ENCODE assay signal across 8 mouse cellular contexts in genomic region chr8:84147324-84147766, GRCm38 (mm10). TPM values are rescaled to one million over a fixed set of nuclear protein-coding genes. Genes with fewer than 3 reads are reported as not detected.
DNase-seq lines count a peak whose midpoint lies in the region; ATAC-seq and TF ChIP-seq lines count a peak whose summit lies in the region.

No protein-coding gene starts in this region.

- TF ChIP-seq EP300 in ES-Bruce4 (IDR thresholded peaks at IDR 0.05; ENCODE audit: insufficient read depth, low read depth, low read length) = peak; percentile 80

- peak overlapping the region; percentile 77 for H3K4me3 ChIP-seq in ES-Bruce4 (ENCODE audit: low read depth, low read length)
- peak overlapping the region; percentile 74 for H3K4me3 ChIP-seq in forebrain, embryonic 12.5 days (replicated peaks)
- H3K4me3 ChIP-seq in megakaryocyte, embryonic 14.5 days (replicated peaks) = peak overlapping the region; percentile 94

- H3K27ac ChIP-seq in ES-Bruce4 (ENCODE audit: insufficient read depth, low read length) = peak overlapping the region; percentile 52
- no peak overlapping the region for H3K27ac ChIP-seq in forebrain, embryonic 12.5 days

- TF ChIP-seq POLR2A in ES-Bruce4 (IDR thresholded peaks at IDR 0.05; ENCODE audit: insufficient read depth, low read length) = no peak

- no peak for TF ChIP-seq CTCF in ES-Bruce4 (IDR thresholded peaks at IDR 0.05; ENCODE audit: low read depth, low read length)

- peaks cover 7% of the 10 kb centered on the region for H3K4me1 ChIP-seq in ES-Bruce4 (ENCODE audit: control insufficient read depth, insufficient read depth, low read length)
- H3K4me1 ChIP-seq in forebrain, embryonic 12.5 days = peaks cover 24% of the 10 kb centered on the region
- H3K4me1 ChIP-seq in megakaryocyte, embryonic 14.5 days = peaks cover 53% of the 10 kb centered on the region

- peak; percentile 28 to 35 for DNase-seq in adrenal gland, adult 18-20 months (ENCODE audit: low spot score in 2 of 2)
- DNase-seq in adrenal gland, adult 2 months = no peak
- DNase-seq in kidney, postnatal 4 days = peak; percentile 50 to 69
- DNase-seq in retina, embryonic 14.5 days (ENCODE audit: low spot score) = no peak
- DNase-seq in layer of hippocampus, adult 9-11 months = no peak

- peak overlapping the region; percentile 70 for H3K9ac ChIP-seq in ES-Bruce4 (ENCODE audit: low read depth, poor library complexity, severe bottlenecking)
- H3K9ac ChIP-seq in forebrain, embryonic 12.5 days = peak overlapping the region; percentile 74

- no peaks in the 10 kb centered on the region for H3K27me3 ChIP-seq in ES-Bruce4 (ENCODE audit: control insufficient read depth, insufficient read depth, low read length, poor library complexity, severe bottlenecking)
- no peaks in the 10 kb centered on the region; the same call in 1 of the 2 replicates for H3K27me3 ChIP-seq in forebrain, embryonic 12.5 days
- no peaks in the 10 kb centered on the region for H3K27me3 ChIP-seq in megakaryocyte, embryonic 14.5 days (replicated peaks)

- ATAC-seq in forebrain, embryonic 12.5 days (ENCODE audit: low FRiP score) = peak; percentile 76

- WGBS in forebrain, embryonic 12.5 days = 4% methylated on average over 14 of the region's 14 CpGs

- H3K4me2 ChIP-seq in forebrain, embryonic 12.5 days = peak overlapping the region; percentile 91

- no peaks in the 10 kb centered on the region for H3K9me3 ChIP-seq in ES-Bruce4 (replicated peaks; ENCODE audit: control insufficient read depth, insufficient read depth, low read length, poor library complexity, severe bottlenecking)
- no peaks in the 10 kb centered on the region for H3K9me3 ChIP-seq in forebrain, embryonic 12.5 days
- H3K9me3 ChIP-seq in megakaryocyte, embryonic 14.5 days = no peaks in the 10 kb centered on the region

- peaks cover 16% of the 10 kb centered on the region for H3K36me3 ChIP-seq in ES-Bruce4 (ENCODE audit: control insufficient read depth, insufficient read depth, low read length, poor library complexity, severe bottlenecking)
- peaks cover 29% of the 10 kb centered on the region for H3K36me3 ChIP-seq in forebrain, embryonic 12.5 days (replicated peaks)
- peaks cover 39% of the 10 kb centered on the region for H3K36me3 ChIP-seq in megakaryocyte, embryonic 14.5 days (replicated peaks; ENCODE audit: low read length)

RNA-seq across cellular contexts. Expression of gene Cc2d1a, which starts 0.4 kb away (rescaled TPM):
- 10 to 100 TPM; 26.5 to 30.5 TPM for total RNA-seq in adrenal gland, adult 18-20 months (2021)
- total RNA-seq in adrenal gland, adult 2 months (2021) = 10 to 100 TPM; 28.5 to 39.0 TPM
- polyA plus RNA-seq in adrenal gland, adult 2 months (2012; rRNA removed) = 35.8 and 37.1 TPM in 2 replicates
- 18.0 and 27.2 TPM in 2 replicates for polyA plus RNA-seq in ES-Bruce4 (2011; ENCODE audit: insufficient read depth, insufficient read length, low read depth, missing spikeins)
- 17.7 and 20.4 TPM in 2 replicates for polyA plus RNA-seq in forebrain, embryonic 12.5 days (2016; fragmentation: Nextera tagmentation; extraction: Ambion mirVana)
- 28.0 and 32.7 TPM in 2 replicates for polyA plus RNA-seq in megakaryocyte, embryonic 14.5 days (2012; ENCODE audit: insufficient read depth, low replicate concordance)

RNA-seq across cellular contexts. Expression of gene 4930432K21Rik, which starts 0.5 kb away (rescaled TPM):
- total RNA-seq in adrenal gland, adult 18-20 months (2021) = under 1 TPM in 1 of 2 experiments, not detected in 1; 0.38 TPM
- total RNA-seq in adrenal gland, adult 2 months (2021) = under 1 TPM; 0.17 to 0.35 TPM
- polyA plus RNA-seq in adrenal gland, adult 2 months (2012; rRNA removed) = 0.44 and 0.48 TPM in 2 replicates
- 3.8 and 4.7 TPM in 2 replicates for polyA plus RNA-seq in ES-Bruce4 (2011; ENCODE audit: insufficient read depth, insufficient read length, low read depth, missing spikeins)
- polyA plus RNA-seq in forebrain, embryonic 12.5 days (2016; fragmentation: Nextera tagmentation; extraction: Ambion mirVana) = 2.1 and 2.3 TPM in 2 replicates
- 0.72 TPM in 1 of 2 replicates, not detected in the other for polyA plus RNA-seq in megakaryocyte, embryonic 14.5 days (2012; ENCODE audit: insufficient read depth, low replicate concordance)

RNA-seq across cellular contexts. Expression of gene Podnl1, which starts 21.6 kb away (rescaled TPM):
- total RNA-seq in adrenal gland, adult 18-20 months (2021) = under 1 TPM; 0.33 to 0.35 TPM
- total RNA-seq in adrenal gland, adult 2 months (2021) = under 1 TPM; 0.23 to 0.31 TPM
- polyA plus RNA-seq in adrenal gland, adult 2 months (2012; rRNA removed) = 2.4 and 2.5 TPM in 2 replicates
- 0.33 TPM in 1 of 2 replicates, not detected in the other for polyA plus RNA-seq in ES-Bruce4 (2011; ENCODE audit: insufficient read depth, insufficient read length, low read depth, missing spikeins)
- 0.32 and 0.36 TPM in 2 replicates for polyA plus RNA-seq in forebrain, embryonic 12.5 days (2016; fragmentation: Nextera tagmentation; extraction: Ambion mirVana)
- polyA plus RNA-seq in megakaryocyte, embryonic 14.5 days (2012; ENCODE audit: insufficient read depth, low replicate concordance) = 0.75 TPM in 1 of 2 replicates, not detected in the other

RNA-seq across cellular contexts. Expression of gene Nanos3, which starts 37.7 kb away (rescaled TPM):
- under 1 TPM in 1 of 2 experiments, not detected in 1; 0.61 TPM for total RNA-seq in adrenal gland, adult 18-20 months (2021)
- 1 to 10 TPM; 1.1 to 1.3 TPM for total RNA-seq in adrenal gland, adult 2 months (2021)
- 0.36 and 1.0 TPM in 2 replicates for polyA plus RNA-seq in adrenal gland, adult 2 months (2012; rRNA removed)
- polyA plus RNA-seq in ES-Bruce4 (2011; ENCODE audit: insufficient read depth, insufficient read length, low read depth, missing spikeins) = 3.0 and 4.3 TPM in 2 replicates
- polyA plus RNA-seq in forebrain, embryonic 12.5 days (2016; fragmentation: Nextera tagmentation; extraction: Ambion mirVana) = 5.9 and 6.0 TPM in 2 replicates
- 0.87 TPM in 1 of 2 replicates, not detected in the other for polyA plus RNA-seq in megakaryocyte, embryonic 14.5 days (2012; ENCODE audit: insufficient read depth, low replicate concordance)

RNA-seq across cellular contexts. Expression of gene Dcaf15, which starts 42.8 kb away (rescaled TPM):
- 10 to 100 TPM; 13.2 to 16.1 TPM for total RNA-seq in adrenal gland, adult 18-20 months (2021)
- total RNA-seq in adrenal gland, adult 2 months (2021) = 10 to 100 TPM; 14.4 to 18.2 TPM
- 60.2 and 62.7 TPM in 2 replicates for polyA plus RNA-seq in adrenal gland, adult 2 months (2012; rRNA removed)
- 43.4 and 44.0 TPM in 2 replicates for polyA plus RNA-seq in ES-Bruce4 (2011; ENCODE audit: insufficient read depth, insufficient read length, low read depth, missing spikeins)
- 18.7 and 19.4 TPM in 2 replicates for polyA plus RNA-seq in forebrain, embryonic 12.5 days (2016; fragmentation: Nextera tagmentation; extraction: Ambion mirVana)
- 28.7 and 79.3 TPM in 2 replicates for polyA plus RNA-seq in megakaryocyte, embryonic 14.5 days (2012; ENCODE audit: insufficient read depth, low replicate concordance)

Comparison
In these comparisons a context has a peak if more than half of its experiments do, and no peak if none do; other contexts are left out.
1. DNase-seq: peak in adrenal gland, adult 18-20 months (2 of 2) and kidney, postnatal 4 days (2 of 2); none in adrenal gland, adult 2 months (single experiment), retina, embryonic 14.5 days (single experiment) and layer of hippocampus, adult 9-11 months (single experiment).
2. Peak in every context shown above with its lines, with median percentiles within 50 percentile points of each other: H3K4me3 ChIP-seq.